Mouse (Mus musculus) left cerebral cortex, adult 8-10 months (tissue): Measurements from ENCODE around the gene Timm44. TPM values are rescaled to one million over a fixed set of nuclear protein-coding genes. Genes with fewer than 3 reads are reported as not detected.
"Not testable (repeated sequence)": the region's sequence is repeated elsewhere in the genome, so short reads cannot be mapped to it uniquely, and the experiment has no call there.

ENCODE experiments used
- DNase-seq, 2 experiments: peaks; one replicate each; pipeline ENCODE4 v3.0.0; 2022; ENCODE audit warnings: low spot score in 2 of 2
- total RNA-seq, 4 experiments: library from RNA; stranded (reverse); gene quantifications; 2 replicates each; pipeline ENCODE4 v1.2.4; 2022

Gene Timm44
- total RNA-seq, 4 experiments from 2014 or later = 62.8 to 72.5 (median 66.8) TPM

DNA sequence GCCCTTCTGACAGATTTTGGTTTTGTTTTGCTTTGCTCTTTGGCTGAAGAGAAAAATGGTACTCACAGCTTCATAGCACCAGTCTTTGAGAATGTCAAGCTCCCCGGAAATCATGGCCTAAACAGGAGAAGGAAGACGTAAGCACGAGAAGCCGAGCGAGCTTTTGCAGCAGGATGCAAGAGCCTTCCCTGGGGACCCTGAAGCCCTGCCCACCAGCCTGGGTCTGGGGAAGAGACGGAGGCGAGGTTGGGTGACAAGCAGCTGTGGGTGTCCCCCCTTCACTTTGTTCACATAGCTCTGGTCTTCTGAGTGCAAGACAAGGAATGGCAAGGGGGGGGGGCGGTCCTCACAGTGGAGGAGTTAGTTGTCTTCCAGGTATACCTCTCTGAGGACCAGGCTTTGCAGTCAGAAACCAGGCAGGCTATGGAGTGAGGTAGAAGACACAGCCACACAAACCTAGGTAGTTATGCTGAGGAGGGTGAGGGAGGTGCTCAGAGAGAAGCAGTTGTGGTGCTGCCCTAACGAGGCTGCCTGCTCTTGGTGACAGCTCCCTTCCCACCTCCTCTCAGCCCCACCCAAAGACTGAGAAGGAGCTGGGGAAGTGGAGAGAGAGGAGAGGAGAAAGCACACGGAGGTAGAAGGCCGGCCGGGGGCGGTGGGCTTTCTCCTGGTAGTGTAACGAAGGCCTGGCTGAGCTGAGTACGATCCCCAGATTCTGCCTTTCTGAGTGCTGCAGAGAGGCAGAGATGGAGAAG is 10.4 kb downstream of the Timm44 start:
- no peak for DNase-seq

- peak in 1 of 2 experiments; percentile 59 for DNase-seq
Measured at GRCm38 (mm10) chr8:4263105-4263791, 12.5 kb downstream of the Timm44 start.

DNA sequence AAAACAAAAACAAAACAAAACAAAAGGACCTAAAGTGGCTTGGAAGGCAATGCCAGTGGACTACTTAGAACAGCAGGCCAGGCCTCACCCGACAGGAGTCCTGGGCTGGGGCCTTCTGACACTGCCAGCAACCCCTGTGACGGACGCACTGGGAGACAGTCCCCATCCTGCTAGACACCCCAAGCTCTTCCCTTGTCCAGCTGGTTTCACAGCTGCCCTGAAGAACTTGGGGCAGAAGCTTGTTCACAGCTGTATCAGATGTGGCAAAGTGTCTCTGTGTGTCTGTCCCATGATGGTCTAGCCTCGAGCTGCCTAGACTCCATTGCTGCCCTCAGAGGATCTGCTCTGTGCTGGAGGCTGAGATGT is 15.9 kb downstream of the Timm44 start:
- no peak for DNase-seq

- peak; percentile 87 to 94 for DNase-seq
Measured at GRCm38 (mm10) chr8:4259125-4259804, 16.4 kb downstream of the Timm44 start, which contains the start of gene Ctxn1. Gene Ctxn1 (minus strand): TSS chr8:4259274.

DNA sequence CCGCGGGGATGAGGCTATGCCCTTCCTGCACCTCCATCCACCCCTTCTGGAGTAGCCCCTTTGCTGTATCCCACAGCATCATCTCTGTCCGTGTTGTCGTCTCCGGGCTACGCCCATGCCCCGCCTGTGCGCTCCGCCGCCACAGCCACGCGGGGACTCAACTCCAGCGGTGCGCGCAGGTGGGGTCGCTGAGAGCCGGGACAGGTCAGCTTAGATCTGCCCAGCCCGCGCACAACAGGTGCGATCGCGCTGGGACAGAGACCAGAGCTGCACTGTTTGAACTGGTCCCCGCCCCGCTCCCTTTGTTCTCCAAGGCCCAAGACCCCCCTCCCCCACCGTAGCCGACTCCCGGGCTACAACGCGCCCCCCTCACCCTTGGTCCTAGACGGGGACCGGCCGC is 17.0 kb downstream of the Timm44 start:
- peak in 1 of 2 experiments; percentile 61 for DNase-seq

GRCm38 (mm10) chr8:4258233-4258632 is 17.5 kb downstream of the Timm44 start:
- DNase-seq = peak in 1 of 2 experiments; percentile 79

- DNase-seq = no peak
Measured at GRCm38 (mm10) chr8:4257350-4257749, 18.4 kb downstream of the Timm44 start.

GRCm38 (mm10) chr8:4256911-4257310 is 18.8 kb downstream of the Timm44 start:
- peak in 1 of 2 experiments; percentile 94 for DNase-seq

DNA sequence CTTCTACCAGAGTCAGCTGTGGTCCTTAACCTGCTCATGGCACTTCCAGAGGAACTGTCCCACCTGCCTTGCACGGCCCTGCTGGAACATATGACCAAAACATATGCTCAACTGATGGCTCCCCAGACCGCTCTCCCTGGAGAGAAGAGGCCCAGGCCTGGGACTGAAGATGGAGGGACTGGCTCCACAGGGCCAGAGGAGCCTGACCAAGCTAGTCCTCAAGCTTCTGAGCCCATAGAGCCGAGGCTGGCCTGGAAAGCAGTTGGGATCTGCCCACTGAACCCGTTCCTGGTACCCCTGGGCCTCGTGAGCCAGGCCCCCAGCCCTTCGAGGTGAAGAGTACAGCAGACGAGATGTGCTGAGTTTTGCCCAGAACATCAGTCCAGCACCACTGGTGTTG is 20.2 kb downstream of the Timm44 start:
- not testable (repeated sequence) for DNase-seq

DNA sequence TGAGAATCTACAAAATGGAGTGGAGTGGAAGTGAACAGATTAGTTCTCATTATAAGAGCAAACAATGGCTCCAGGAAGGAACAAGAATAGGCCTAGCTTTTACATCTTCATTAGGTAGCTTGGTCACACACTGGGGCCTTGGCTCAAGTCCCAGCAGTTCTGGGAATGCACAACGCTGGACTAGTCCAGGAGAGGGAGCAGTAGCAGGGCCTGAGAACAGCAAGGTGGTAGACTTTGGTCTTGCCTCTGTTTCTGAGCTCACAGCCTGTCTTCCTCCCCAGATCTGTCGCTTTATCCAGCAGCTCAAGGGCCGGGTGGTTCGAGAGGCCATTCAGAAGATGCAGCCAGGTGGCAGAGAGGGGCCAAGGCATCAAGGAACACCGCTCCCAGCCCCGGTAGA is 21.7 kb downstream of the Timm44 start:
- DNase-seq = peak in 1 of 2 experiments; percentile 71

DNA sequence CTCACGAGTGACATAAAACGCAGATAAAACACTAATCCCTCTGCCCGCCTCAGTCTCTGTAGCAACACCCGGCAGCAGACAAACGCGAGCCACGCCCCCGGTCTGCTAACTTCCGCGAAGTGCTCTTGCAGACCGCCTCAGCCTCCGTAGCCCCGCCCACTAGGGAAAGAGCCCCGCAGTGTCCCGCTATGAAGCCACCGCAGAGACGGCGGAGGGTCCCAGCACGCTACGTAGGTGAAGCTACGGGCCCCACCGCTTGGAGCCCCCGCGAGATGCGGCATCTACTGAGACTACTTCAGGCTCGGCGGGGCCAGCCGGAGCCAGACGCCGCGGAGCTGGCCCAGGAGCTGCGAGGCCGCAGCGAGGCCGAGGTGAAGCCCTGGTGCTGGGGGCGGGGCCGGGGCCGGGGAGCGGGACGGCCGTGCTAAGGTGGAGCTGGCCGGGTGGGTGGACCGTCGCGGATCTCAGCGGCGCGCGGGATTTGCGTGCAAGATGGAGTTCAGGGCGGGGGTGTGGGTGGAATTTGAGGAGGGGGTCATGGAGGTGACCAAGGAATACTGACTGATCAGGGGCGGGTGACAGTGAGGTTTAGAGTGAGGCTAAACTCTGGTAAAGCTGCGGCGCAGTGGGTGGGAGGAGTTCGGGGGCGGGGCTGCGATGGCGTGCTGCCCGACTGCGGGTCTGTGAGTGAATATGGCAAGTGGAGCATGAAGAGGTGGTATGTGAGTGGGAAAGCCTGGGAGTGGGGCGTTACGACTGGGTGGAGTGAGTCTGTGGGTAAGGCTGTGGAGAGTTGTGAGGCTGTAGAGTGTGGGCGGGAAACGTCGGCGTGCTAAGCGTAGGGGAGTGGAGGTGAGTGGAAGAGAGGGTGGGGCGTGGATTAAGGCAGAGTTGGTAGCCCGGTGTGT is 22.5 kb downstream of the Timm44 start, which contains the start of gene Snapc2:
TSS of gene Snapc2 (plus strand) at position 147 of the 908 bp plus-strand sequence.
- DNase-seq = peak; percentile 91 to 93

- no peak for DNase-seq
Measured at GRCm38 (mm10) chr8:4252116-4252760, 23.5 kb downstream of the Timm44 start.

DNA sequence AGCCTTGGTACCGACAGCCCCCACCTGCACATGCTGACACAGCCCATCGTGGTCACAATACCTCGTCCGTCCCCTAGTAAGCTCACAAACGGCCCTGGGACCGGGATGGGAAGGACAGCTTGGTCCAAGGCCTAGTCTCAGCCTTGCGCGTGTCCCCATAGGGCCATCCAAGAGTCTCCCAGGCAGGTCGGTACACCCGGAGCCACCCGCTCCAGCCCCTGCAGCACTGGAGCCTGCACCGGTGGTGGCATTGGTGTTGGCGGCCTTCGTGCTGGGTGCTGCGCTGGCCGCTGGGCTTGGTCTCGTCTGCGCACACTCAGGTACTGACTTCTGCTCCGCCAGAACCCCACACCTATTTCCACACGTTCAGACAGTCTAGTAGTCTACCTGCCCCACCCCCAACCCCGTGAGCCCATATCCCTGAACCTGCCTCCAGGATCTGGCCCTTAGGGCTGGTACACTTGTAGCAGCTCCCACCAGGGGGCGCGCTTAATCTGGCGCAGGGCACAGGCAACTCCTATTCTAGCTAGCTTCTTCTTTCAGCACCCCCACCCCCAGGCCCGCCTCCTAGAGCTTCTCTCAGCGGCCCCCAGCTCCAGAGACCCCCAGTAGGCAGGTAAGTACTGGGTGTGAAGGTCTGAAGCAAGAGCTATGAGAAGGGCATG is 25.3 kb downstream of the Timm44 start:
- peak; percentile 67 to 80 for DNase-seq

DNA sequence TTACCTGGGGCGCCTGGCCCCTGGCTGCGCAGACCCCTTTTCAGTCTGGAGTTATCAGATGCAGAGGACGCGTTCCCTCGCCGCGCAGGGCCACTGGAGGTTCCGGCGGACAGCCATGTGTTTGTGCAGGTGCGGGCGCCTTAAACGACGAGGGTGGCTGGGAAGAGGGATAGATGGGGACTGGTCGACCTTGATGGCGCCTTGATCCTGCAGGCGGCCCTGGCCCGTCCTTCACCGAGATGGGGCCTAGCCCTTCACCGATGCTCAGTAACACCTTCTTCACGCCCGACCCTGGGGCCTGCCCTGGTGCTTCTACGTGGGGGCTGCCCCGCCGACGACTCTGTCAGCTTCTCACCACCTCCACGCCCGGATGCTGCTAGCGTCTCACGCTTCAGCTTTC is 26.5 kb downstream of the Timm44 start:
- DNase-seq = no peak

- peak in 1 of 2 experiments; percentile 22 for DNase-seq
Measured at GRCm38 (mm10) chr8:4247951-4248540, 27.7 kb downstream of the Timm44 start, which contains the start of gene Tgfbr3l. Gene Tgfbr3l (plus strand): TSS chr8:4248214.

GRCm38 (mm10) chr8:4247241-4247640 is 28.5 kb downstream of the Timm44 start:
- DNase-seq = no peak

GRCm38 (mm10) chr8:4245737-4246136 is 30.0 kb downstream of the Timm44 start:
- DNase-seq = no peak

GRCm38 (mm10) chr8:4245061-4245460 is 30.7 kb downstream of the Timm44 start:
- DNase-seq = no peak

GRCm38 (mm10) chr8:4239193-4239890 is 36.4 kb downstream of the Timm44 start:
- peak in 1 of 2 experiments; percentile 76 for DNase-seq
